Mouse (Mus musculus) stomach, embryonic 15.5 days (tissue): ENCODE measurements around the gene Grik2. TPM values are rescaled to one million over a fixed set of nuclear protein-coding genes. Genes with fewer than 3 reads are reported as not detected.

Source experiments
- ATAC-seq: fragments of 200-750 bp; cut with Nextera tagmentation; 2 replicates; pipeline ENCODE4 v1.8.0; 2017; ENCODE audit warnings: low read depth, moderate number of reproducible peaks, moderate TSS enrichment; ENCODE audit not compliant: insufficient read depth, low FRiP score
- H3K27ac ChIP-seq: fragments of 300-500 bp; sonication (generic); 2 replicates; pipeline ENCODE4 v1.5.1; 2015; ENCODE audit warnings: mild to moderate bottlenecking, inconsistent platforms
- H3K27me3 ChIP-seq: fragments of 300-500 bp; sonication (generic); replicated peaks from 2 replicates; pipeline ENCODE4 v1.6.1; 2015; ENCODE audit warnings: inconsistent platforms
- H3K36me3 ChIP-seq: fragments of 300-500 bp; sonication (generic); 2 replicates; pipeline ENCODE4 v1.6.1; 2015; ENCODE audit warnings: inconsistent platforms
- H3K4me1 ChIP-seq: fragments of 300-500 bp; sonication (generic); 2 replicates; pipeline ENCODE4 v1.6.1; 2015; ENCODE audit warnings: inconsistent platforms
- H3K4me2 ChIP-seq: fragments of 300-500 bp; sonication (generic); 2 replicates; pipeline ENCODE4 v1.6.1; 2015; ENCODE audit warnings: mild to moderate bottlenecking, inconsistent platforms
- H3K4me3 ChIP-seq: fragments of 300-500 bp; sonication (generic); replicated peaks from 2 replicates; pipeline ENCODE4 v1.5.1; 2015; ENCODE audit warnings: inconsistent platforms
- H3K9ac ChIP-seq: fragments of 300-500 bp; sonication (generic); 2 replicates; pipeline ENCODE4 v1.6.1; 2015; ENCODE audit warnings: inconsistent platforms
- H3K9me3 ChIP-seq: fragments of 300-500 bp; sonication (generic); 2 replicates; pipeline ENCODE4 v1.6.1; 2016; ENCODE audit warnings: inconsistent platforms
- WGBS: fragments of 180-500 bp; shearing (Covaris S2); methylation state at CpG from one replicate; pipeline ENCODE4 v1.1.7; 2015; 5-methylcytosine and 5-hydroxymethylcytosine counted together
- polyA plus RNA-seq: library from polyadenylated mRNA; unstranded; fragments of >200 nt; fragmentation: Nextera tagmentation; extraction: Ambion mirVana; gene quantifications from 2 replicates; pipeline ENCODE4 v1.2.1, GENCODE M21; 2015

Grik2 gene
- polyA plus RNA-seq, 1 experiment from 2014 or later: 3.3 TPM

- H3K27ac ChIP-seq: no peak overlapping the region
- H3K4me1 ChIP-seq: no peaks in the 10 kb centered on the region
- no peak overlapping the region for H3K4me3 ChIP-seq
- H3K36me3 ChIP-seq: no peaks in the 10 kb centered on the region
- no peaks in the 10 kb centered on the region for H3K9me3 ChIP-seq
- no peak overlapping the region for H3K9ac ChIP-seq
- 64% methylated on average over 1 of the region's 1 CpGs for WGBS
- ATAC-seq: no peak
- H3K4me2 ChIP-seq: no peak overlapping the region
- no peaks in the 10 kb centered on the region for H3K27me3 ChIP-seq
Measured at GRCm38 (mm10) chr10:49652320-49652719, 136.2 kb downstream of the Grik2 start.

GRCm38 (mm10) chr10:49647116-49647515 is 141.4 kb downstream of the Grik2 start:
- no peak overlapping the region for H3K4me3 ChIP-seq
- ATAC-seq: no peak
- no peak overlapping the region for H3K27ac ChIP-seq
- 93% methylated on average over 2 of the region's 2 CpGs for WGBS
- H3K27me3 ChIP-seq: no peaks in the 10 kb centered on the region
- no peaks in the 10 kb centered on the region for H3K36me3 ChIP-seq
- no peaks in the 10 kb centered on the region for H3K4me1 ChIP-seq
- no peak overlapping the region for H3K9ac ChIP-seq
- no peaks in the 10 kb centered on the region for H3K9me3 ChIP-seq
- H3K4me2 ChIP-seq: no peak overlapping the region

- no peaks in the 10 kb centered on the region for H3K27me3 ChIP-seq
- H3K4me1 ChIP-seq: no peaks in the 10 kb centered on the region
- no peak overlapping the region for H3K4me3 ChIP-seq
- H3K4me2 ChIP-seq: no peak overlapping the region
- H3K9me3 ChIP-seq: no peaks in the 10 kb centered on the region
- no peak overlapping the region for H3K9ac ChIP-seq
- H3K27ac ChIP-seq: no peak overlapping the region
- no peaks in the 10 kb centered on the region for H3K36me3 ChIP-seq
- ATAC-seq: no peak
- 90% methylated on average over 2 of the region's 2 CpGs for WGBS
Measured at GRCm38 (mm10) chr10:49639901-49640300, 148.7 kb downstream of the Grik2 start.

- no peaks in the 10 kb centered on the region for H3K27me3 ChIP-seq
Measured at GRCm38 (mm10) chr10:49623951-49624350, 164.6 kb downstream of the Grik2 start.

GRCm38 (mm10) chr10:49597652-49598051 is 190.9 kb downstream of the Grik2 start:
- Histone ChIP-seq H3K27ac (no peak overlapping the region), H3K4me3 (no peak overlapping the region), H3K9ac (no peak overlapping the region), H3K27me3 (no peaks in the 10 kb centered on the region), H3K4me2 (no peak overlapping the region), H3K4me1 (no peaks in the 10 kb centered on the region), H3K36me3 (no peaks in the 10 kb centered on the region), H3K9me3 (no peaks in the 10 kb centered on the region)
- 71% methylated on average over 2 of the region's 2 CpGs for WGBS
- ATAC-seq: no peak

More at GRCm38 (mm10) chr10:49623951-49624350, 164.6 kb downstream of the Grik2 start:
- Histone ChIP-seq H3K9ac (no peak overlapping the region), H3K4me3 (no peak overlapping the region), H3K36me3 (no peaks in the 10 kb centered on the region), H3K4me1 (no peaks in the 10 kb centered on the region), H3K9me3 (no peaks in the 10 kb centered on the region), H3K27ac (no peak overlapping the region), H3K4me2 (no peak overlapping the region)
- ATAC-seq: no peak
- WGBS: 57% methylated on average over 3 of the region's 3 CpGs

GRCm38 (mm10) chr10:49573514-49573913 is 215.1 kb downstream of the Grik2 start:
- no peaks in the 10 kb centered on the region for H3K36me3 ChIP-seq
- no peak overlapping the region for H3K4me3 ChIP-seq
- H3K27ac ChIP-seq: no peak overlapping the region
- H3K27me3 ChIP-seq: no peaks in the 10 kb centered on the region
- ATAC-seq: no peak
- no peaks in the 10 kb centered on the region for H3K4me1 ChIP-seq
- H3K4me2 ChIP-seq: no peak overlapping the region
- no peak overlapping the region for H3K9ac ChIP-seq
- WGBS: 78% methylated on average over 7 of the region's 7 CpGs
- no peaks in the 10 kb centered on the region for H3K9me3 ChIP-seq

GRCm38 (mm10) chr10:49559872-49560407 is 228.6 kb downstream of the Grik2 start:
- Histone ChIP-seq H3K9ac (no peak overlapping the region), H3K4me1 (no peaks in the 10 kb centered on the region), H3K36me3 (no peaks in the 10 kb centered on the region), H3K4me3 (no peak overlapping the region), H3K4me2 (no peak overlapping the region), H3K9me3 (no peaks in the 10 kb centered on the region), H3K27me3 (no peaks in the 10 kb centered on the region), H3K27ac (no peak overlapping the region)
- 61% methylated on average over 1 of the region's 1 CpGs for WGBS
- no peak for ATAC-seq

GRCm38 (mm10) chr10:49542249-49542648 is 246.3 kb downstream of the Grik2 start:
- H3K9ac ChIP-seq: no peak overlapping the region
- no peak overlapping the region for H3K4me2 ChIP-seq
- no peaks in the 10 kb centered on the region for H3K9me3 ChIP-seq
- ATAC-seq: no peak
- H3K27me3 ChIP-seq: no peaks in the 10 kb centered on the region
- H3K27ac ChIP-seq: no peak overlapping the region
- no peaks in the 10 kb centered on the region for H3K36me3 ChIP-seq
- 72% methylated on average over 1 of the region's 1 CpGs for WGBS
- no peak overlapping the region for H3K4me3 ChIP-seq
- H3K4me1 ChIP-seq: no peaks in the 10 kb centered on the region

GRCm38 (mm10) chr10:49519752-49520151 is 268.8 kb downstream of the Grik2 start:
- Histone ChIP-seq H3K4me2 (no peak overlapping the region), H3K36me3 (no peaks in the 10 kb centered on the region), H3K27me3 (no peaks in the 10 kb centered on the region), H3K27ac (no peak overlapping the region), H3K9ac (no peak overlapping the region), H3K4me1 (no peaks in the 10 kb centered on the region), H3K9me3 (no peaks in the 10 kb centered on the region), H3K4me3 (no peak overlapping the region)
- ATAC-seq: no peak
- 97% methylated on average over 1 of the region's 1 CpGs for WGBS

GRCm38 (mm10) chr10:49500628-49501027 is 287.9 kb downstream of the Grik2 start:
- no peak overlapping the region for H3K4me3 ChIP-seq
- no peaks in the 10 kb centered on the region for H3K27me3 ChIP-seq
- H3K9ac ChIP-seq: no peak overlapping the region
- no peaks in the 10 kb centered on the region for H3K36me3 ChIP-seq
- no peak overlapping the region for H3K27ac ChIP-seq
- WGBS: 63% methylated on average over 1 of the region's 1 CpGs
- no peaks in the 10 kb centered on the region for H3K4me1 ChIP-seq
- no peak for ATAC-seq
- no peak overlapping the region for H3K4me2 ChIP-seq
- H3K9me3 ChIP-seq: no peaks in the 10 kb centered on the region

GRCm38 (mm10) chr10:49497302-49497701 is 291.3 kb downstream of the Grik2 start:
- no peak for ATAC-seq
- WGBS: 79% methylated on average over 1 of the region's 1 CpGs
- H3K9me3 ChIP-seq: no peaks in the 10 kb centered on the region

GRCm38 (mm10) chr10:49481439-49481838 is 307.1 kb downstream of the Grik2 start:
- H3K9ac ChIP-seq: no peak overlapping the region
- H3K27ac ChIP-seq: no peak overlapping the region
- no peak overlapping the region for H3K4me3 ChIP-seq
- H3K4me2 ChIP-seq: no peak overlapping the region
- 71% methylated on average over 4 of the region's 4 CpGs for WGBS
- H3K27me3 ChIP-seq: no peaks in the 10 kb centered on the region
- no peaks in the 10 kb centered on the region for H3K4me1 ChIP-seq
- no peak for ATAC-seq
- no peaks in the 10 kb centered on the region for H3K36me3 ChIP-seq
- H3K9me3 ChIP-seq: no peaks in the 10 kb centered on the region

More at GRCm38 (mm10) chr10:49497302-49497701, 291.3 kb downstream of the Grik2 start:
- H3K4me3 ChIP-seq: no peak overlapping the region
- no peaks in the 10 kb centered on the region for H3K36me3 ChIP-seq
- H3K9ac ChIP-seq: no peak overlapping the region
- no peaks in the 10 kb centered on the region for H3K27me3 ChIP-seq
- H3K27ac ChIP-seq: no peak overlapping the region
- H3K4me2 ChIP-seq: no peak overlapping the region
- H3K4me1 ChIP-seq: no peaks in the 10 kb centered on the region
